Mouse (Mus musculus) embryonic facial prominence, embryonic 15.5 days (tissue): Measurements from ENCODE around the gene Psme1. TPM values are rescaled to one million over a fixed set of nuclear protein-coding genes. Genes with fewer than 3 reads are reported as not detected.

Source experiments
- ATAC-seq: fragments of 200-750 bp; cut with Nextera tagmentation; 2 replicates; pipeline ENCODE4 v1.8.0; 2017; ENCODE audit warnings: low read depth, moderate TSS enrichment; ENCODE audit not compliant: insufficient number of reproducible peaks, low FRiP score, low TSS enrichment
- H3K27ac ChIP-seq: fragments of 300-500 bp; sonication (generic); replicated peaks from 2 replicates; pipeline ENCODE4 v1.5.1; 2015; ENCODE audit warnings: mild to moderate bottlenecking, inconsistent platforms
- H3K27me3 ChIP-seq: fragments of 300-500 bp; sonication (generic); 2 replicates; pipeline ENCODE4 v1.6.1; 2015; ENCODE audit warnings: inconsistent platforms
- H3K36me3 ChIP-seq: fragments of 300-500 bp; sonication (generic); 2 replicates; pipeline ENCODE4 v1.6.1; 2015; ENCODE audit warnings: mild to moderate bottlenecking, inconsistent platforms
- H3K4me1 ChIP-seq: fragments of 300-500 bp; sonication (generic); 2 replicates; pipeline ENCODE4 v1.6.1; 2015; ENCODE audit warnings: inconsistent platforms
- H3K4me2 ChIP-seq: fragments of 300-500 bp; sonication (generic); replicated peaks from 2 replicates; pipeline ENCODE4 v1.6.1; 2015; ENCODE audit warnings: mild to moderate bottlenecking, inconsistent platforms
- H3K4me3 ChIP-seq: fragments of 300-500 bp; sonication (generic); replicated peaks from 2 replicates; pipeline ENCODE4 v1.5.1; 2015; ENCODE audit warnings: mild to moderate bottlenecking, inconsistent platforms
- H3K9ac ChIP-seq: fragments of 300-500 bp; sonication (generic); 2 replicates; pipeline ENCODE4 v1.6.1; 2015; ENCODE audit warnings: inconsistent platforms
- H3K9me3 ChIP-seq: fragments of 300-500 bp; sonication (generic); replicated peaks from 2 replicates; pipeline ENCODE4 v1.6.1; 2016; ENCODE audit warnings: inconsistent platforms
- WGBS: fragments of 180-500 bp; shearing (Covaris S2); methylation state at CpG from one replicate; pipeline ENCODE4 v1.1.7; 2015; 5-methylcytosine and 5-hydroxymethylcytosine counted together
- polyA plus RNA-seq: library from polyadenylated mRNA; unstranded; fragments of >200 nt; fragmentation: Nextera tagmentation; extraction: Ambion mirVana; gene quantifications from 2 replicates; pipeline ENCODE4 v1.2.1, GENCODE M21; 2015

Psme1 gene
- polyA plus RNA-seq, 1 experiment from 2014 or later, result 134 TPM

GRCm38 (mm10) chr14:55628077-55628827 is 50.3 kb downstream of the Psme1 start:
- Histone ChIP-seq H3K9me3 (no peaks in the 10 kb centered on the region), H3K9ac (no peak overlapping the region), H3K4me2 (no peak overlapping the region), H3K27ac (no peak overlapping the region), H3K27me3 (no peaks in the 10 kb centered on the region), H3K4me1 (0 out of 2 replicates have a peak, but pooled peaks cover 4% of the 10 kb centered on the region), H3K4me3 (no peak overlapping the region), H3K36me3 (peaks cover 87% of the 10 kb centered on the region)
- WGBS, result 91% methylated on average over 27 of the region's 27 CpGs
- no peak for ATAC-seq

DNA sequence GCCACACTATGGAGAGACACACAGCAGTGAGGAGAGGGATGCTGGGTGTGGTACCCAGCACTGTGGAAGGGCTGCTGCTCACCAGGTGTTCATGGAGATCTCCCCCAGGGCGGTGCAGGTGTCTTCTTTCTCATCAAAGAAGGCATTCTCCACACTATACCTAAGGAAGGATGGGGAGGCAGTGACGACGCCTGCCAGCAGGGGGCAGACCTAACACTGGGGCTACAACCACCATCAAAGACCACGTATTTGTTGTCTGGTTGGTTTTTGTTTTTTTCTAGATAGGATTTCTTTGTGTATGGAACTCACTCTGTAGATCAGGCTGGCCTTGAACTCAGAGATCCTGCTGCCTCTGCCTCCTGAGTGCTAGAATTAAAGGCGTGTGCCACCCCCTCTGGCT is 51.4 kb downstream of the Psme1 start:
- H3K27me3 ChIP-seq, result no peaks in the 10 kb centered on the region
- H3K27ac ChIP-seq, result no peak overlapping the region
- 41% methylated on average over 5 of the region's 5 CpGs for WGBS
- peaks cover 97% of the 10 kb centered on the region for H3K36me3 ChIP-seq
- peaks cover 11% of the 10 kb centered on the region for H3K4me1 ChIP-seq
- no peak overlapping the region for H3K4me2 ChIP-seq
- ATAC-seq, result no peak
- H3K9me3 ChIP-seq, result no peaks in the 10 kb centered on the region
- H3K9ac ChIP-seq, result no peak overlapping the region
- no peak overlapping the region for H3K4me3 ChIP-seq

Other genes starting within 250 kb of the Psme1 start
- 81.2 and 83.4 TPM in 2 replicates for gene Dhrs4, start 99.4 kb upstream of the Psme1 start, polyA plus RNA-seq
- 2.4 and 3.7 TPM in 2 replicates for gene Carmil3, start 87.5 kb upstream of the Psme1 start, polyA plus RNA-seq
- 1.1 and 1.6 TPM in 2 replicates for gene Cpne6, start 67.7 kb upstream of the Psme1 start, polyA plus RNA-seq
- not detected in 2 replicates for gene Nrl, start 53.1 kb upstream of the Psme1 start, polyA plus RNA-seq
- gene Pck2, start 37.9 kb upstream of the Psme1 start, polyA plus RNA-seq, result 38.3 and 48.2 TPM in 2 replicates
- gene Dcaf11, start 18.1 kb upstream of the Psme1 start, polyA plus RNA-seq, result 59.3 and 61.7 TPM in 2 replicates
- gene A730061H03Rik, start 17.7 kb upstream of the Psme1 start, polyA plus RNA-seq, result 1.6 and 3.0 TPM in 2 replicates
- gene Fitm1, start 2.5 kb upstream of the Psme1 start, polyA plus RNA-seq, result 24.8 and 29.7 TPM in 2 replicates
- 9.7 and 11.6 TPM in 2 replicates for gene Emc9, start 7.2 kb downstream of the Psme1 start, polyA plus RNA-seq
- gene Psme2, start 13.0 kb downstream of the Psme1 start, polyA plus RNA-seq, result 238 and 259 TPM in 2 replicates
- 17.9 and 18.1 TPM in 2 replicates for gene Rnf31, start 13.6 kb downstream of the Psme1 start, polyA plus RNA-seq
- gene Irf9, start 25.4 kb downstream of the Psme1 start, polyA plus RNA-seq, result 12.8 and 17.3 TPM in 2 replicates
- gene Rec8, start 39.9 kb downstream of the Psme1 start, polyA plus RNA-seq, result 2.3 and 2.9 TPM in 2 replicates
- 122 and 129 TPM in 2 replicates for gene Ipo4, start 57.8 kb downstream of the Psme1 start, polyA plus RNA-seq
- 0.75 and 1.4 TPM in 2 replicates for gene Gm49378, start 59.8 kb downstream of the Psme1 start, polyA plus RNA-seq
- gene Tm9sf1, start 65.7 kb downstream of the Psme1 start, polyA plus RNA-seq, result 114 and 118 TPM in 2 replicates
- 0.61 and 1.2 TPM in 2 replicates for gene Tssk4, start 72.1 kb downstream of the Psme1 start, polyA plus RNA-seq
- gene Mdp1, start 82.4 kb downstream of the Psme1 start, polyA plus RNA-seq, result 57.4 and 57.9 TPM in 2 replicates
- 68.1 and 68.6 TPM in 2 replicates for gene Gmpr2, start 93.8 kb downstream of the Psme1 start, polyA plus RNA-seq
- 548 and 555 TPM in 2 replicates for gene Nedd8, start 94.0 kb downstream of the Psme1 start, polyA plus RNA-seq
- gene Tinf2, start 103.7 kb downstream of the Psme1 start, polyA plus RNA-seq, result 34.0 and 38.0 TPM in 2 replicates
- gene Tgm1, start 135.8 kb downstream of the Psme1 start, polyA plus RNA-seq, result 27.3 and 28.0 TPM in 2 replicates
- 30.3 and 33.8 TPM in 2 replicates for gene Rabggta, start 144.1 kb downstream of the Psme1 start, polyA plus RNA-seq
- gene Dhrs1, start 167.6 kb downstream of the Psme1 start, polyA plus RNA-seq, result 87.3 and 90.0 TPM in 2 replicates
- gene Nop9, start 167.6 kb downstream of the Psme1 start, polyA plus RNA-seq, result 37.3 and 39.0 TPM in 2 replicates
- 0.47 and 0.60 TPM in 2 replicates for gene Cideb, start 180.3 kb downstream of the Psme1 start, polyA plus RNA-seq
- gene Ltb4r2, start 183.3 kb downstream of the Psme1 start, polyA plus RNA-seq, result 0.95 and 1.4 TPM in 2 replicates
- 1.8 and 2.1 TPM in 2 replicates for gene Ltb4r1, start 187.8 kb downstream of the Psme1 start, polyA plus RNA-seq
- gene Adcy4, start 206.0 kb downstream of the Psme1 start, polyA plus RNA-seq, result 17.4 and 22.2 TPM in 2 replicates
- gene Ripk3, start 210.7 kb downstream of the Psme1 start, polyA plus RNA-seq, result 34.5 and 41.3 TPM in 2 replicates
- gene Nfatc4, start 245.0 kb downstream of the Psme1 start, polyA plus RNA-seq, result 106 and 115 TPM in 2 replicates